Mouse (Mus musculus) MEL (cell line): ENCODE data around the gene Nav1. TPM values are rescaled to one million over a fixed set of nuclear protein-coding genes. Genes with fewer than 3 reads are reported as not detected.

Experiments used
- DNase-seq: peaks from one replicate; pipeline ENCODE4 v3.0.0; 2011; ENCODE audit warnings: low read depth, low spot score
- H3K27ac ChIP-seq: 2 replicates; pipeline ENCODE4 v1.5.1; 2012; ENCODE audit warnings: low read depth, mild to moderate bottlenecking, control low read depth, low read length, moderate library complexity; ENCODE audit not compliant: control insufficient read depth
- H3K27me3 ChIP-seq, 2 experiments: fragments of 150-350 bp in 1 of 2; sonication (generic) in 1 of 2; 2 replicates each; pipeline ENCODE4 v1.6.1; 2012; ENCODE audit warnings: low read length in 2 of 2, mild to moderate bottlenecking in 2 of 2, improper control_type of control experiment in 1 of 2, moderate library complexity in 1 of 2; ENCODE audit not compliant: insufficient read depth in 2 of 2, control insufficient read depth in 1 of 2
- H3K36me3 ChIP-seq, 2 experiments: 2 replicates each; pipeline ENCODE4 v1.6.1; 2012 to 2014; ENCODE audit warnings: low read length in 2 of 2, improper control_type of control experiment in 1 of 2, inconsistent platforms in 1 of 2, mild to moderate bottlenecking in 1 of 2; ENCODE audit not compliant: insufficient read depth in 2 of 2, control insufficient read depth in 1 of 2
- H3K4me1 ChIP-seq, 2 experiments: fragments of 150-350 bp in 1 of 2; sonication (generic) in 1 of 2; 2 replicates each; pipeline ENCODE4 v1.6.1; 2012; ENCODE audit warnings: low read length in 2 of 2, improper control_type of control experiment in 1 of 2, mild to moderate bottlenecking in 1 of 2; ENCODE audit not compliant: insufficient read depth in 2 of 2, control insufficient read depth in 1 of 2
- H3K4me3 ChIP-seq, 2 experiments: fragments of 150-350 bp in 1 of 2; sonication (generic) in 1 of 2; 2 replicates each; pipeline ENCODE4 v1.5.1; 2012; ENCODE audit warnings: low read depth in 2 of 2, low read length in 2 of 2, mild to moderate bottlenecking in 2 of 2, moderate library complexity in 2 of 2, control low read depth in 1 of 2, improper control_type of control experiment in 1 of 2; ENCODE audit not compliant: control insufficient read depth in 1 of 2, insufficient read depth in 1 of 2
- H3K79me2 ChIP-seq: 2 replicates; pipeline ENCODE4 v1.6.1; 2012; ENCODE audit warnings: mild to moderate bottlenecking, low read length, moderate library complexity; ENCODE audit not compliant: control insufficient read depth, poor library complexity, insufficient read depth
- H3K9ac ChIP-seq: 2 replicates; pipeline ENCODE4 v1.6.1; 2012; ENCODE audit warnings: low read depth, mild to moderate bottlenecking, control low read depth, low read length, moderate library complexity; ENCODE audit not compliant: control insufficient read depth, poor library complexity, severe bottlenecking
- H3K9me3 ChIP-seq: fragments of 150-350 bp; sonication (generic); replicated peaks from 2 replicates; pipeline ENCODE4 v1.6.1; 2012; ENCODE audit warnings: mild to moderate bottlenecking, low read length, improper control_type of control experiment, moderate library complexity; ENCODE audit not compliant: insufficient read depth
- CHD1 ChIP-seq: IDR thresholded peaks from 2 replicates; pipeline ENCODE4 v1.6.1; 2012; ENCODE audit warnings: low read depth, mild to moderate bottlenecking, inconsistent platforms, low read length, improper control_type of control experiment
- CHD2 ChIP-seq: IDR thresholded peaks from 2 replicates; pipeline ENCODE4 v1.6.1; 2011; ENCODE audit warnings: low read length, improper control_type of control experiment
- CTCF ChIP-seq, 3 experiments: IDR thresholded peaks in 2 of 3; conservative IDR thresholded peaks in 1 of 3; 2 replicates each; pipeline ENCODE4 v1.5.1; 2011 to 2012; ENCODE audit warnings: low read length in 3 of 3, low read depth in 2 of 3, mild to moderate bottlenecking in 2 of 3, improper control_type of control experiment in 1 of 3, inconsistent platforms in 1 of 3, mixed read lengths in 1 of 3, moderate library complexity in 1 of 3; ENCODE audit not compliant: control insufficient read depth in 1 of 3, insufficient read depth in 1 of 3, poor library complexity in 1 of 3, severe bottlenecking in 1 of 3
- E2F4 ChIP-seq: IDR thresholded peaks from 2 replicates; pipeline ENCODE4 v1.6.1; 2011; ENCODE audit warnings: low read depth, low read length, improper control_type of control experiment, borderline replicate concordance
- EP300 ChIP-seq, 2 experiments: IDR thresholded peaks; 2 replicates each; pipeline ENCODE4 v1.6.1; 2011; ENCODE audit warnings: improper control_type of control experiment in 2 of 2, low read length in 2 of 2, low read depth in 1 of 2, mild to moderate bottlenecking in 1 of 2
- ETS1 ChIP-seq: IDR thresholded peaks from 2 replicates; pipeline ENCODE4 v1.6.1; 2012; ENCODE audit warnings: low read depth, mild to moderate bottlenecking, inconsistent platforms, low read length, improper control_type of control experiment, moderate library complexity
- GABPA ChIP-seq: IDR thresholded peaks from 2 replicates; pipeline ENCODE4 v1.6.1; 2012; ENCODE audit warnings: low read depth, mild to moderate bottlenecking, inconsistent platforms, low read length, improper control_type of control experiment, moderate library complexity
- HCFC1 ChIP-seq: IDR thresholded peaks from 2 replicates; pipeline ENCODE4 v1.6.1; 2012; ENCODE audit warnings: low read depth, mild to moderate bottlenecking, inconsistent platforms, low read length, improper control_type of control experiment, moderate library complexity
- JUND ChIP-seq: IDR thresholded peaks from 2 replicates; pipeline ENCODE4 v1.6.1; 2011; ENCODE audit warnings: low read depth, mild to moderate bottlenecking, improper control_type of control experiment, low read length
- KAT2A ChIP-seq: conservative IDR thresholded peaks from 2 replicates; pipeline ENCODE4 v1.6.1; 2012; ENCODE audit warnings: low read depth, low read length, improper control_type of control experiment, inconsistent platforms
- MAFK ChIP-seq: IDR thresholded peaks from 2 replicates; pipeline ENCODE4 v1.6.1; 2011; ENCODE audit warnings: low read depth, mild to moderate bottlenecking, low read length, improper control_type of control experiment, borderline replicate concordance
- MEF2A ChIP-seq: IDR thresholded peaks from 2 replicates; pipeline ENCODE4 v1.6.1; 2014; ENCODE audit warnings: low read depth, mild to moderate bottlenecking, inconsistent platforms, low read length, improper control_type of control experiment; ENCODE audit not compliant: poor library complexity, insufficient replicate concordance, severe bottlenecking; ENCODE audit errors: extremely low read depth
- MXI1 ChIP-seq: IDR thresholded peaks from 2 replicates; pipeline ENCODE4 v1.6.1; 2011; ENCODE audit warnings: mild to moderate bottlenecking, low read depth, low read length, improper control_type of control experiment
- MYB ChIP-seq: IDR thresholded peaks from 2 replicates; pipeline ENCODE4 v1.6.1; 2011; ENCODE audit warnings: mild to moderate bottlenecking, low read depth, low read length, improper control_type of control experiment
- MYC ChIP-seq: IDR thresholded peaks from 2 replicates; pipeline ENCODE4 v1.6.1; 2011; ENCODE audit warnings: low read depth, mild to moderate bottlenecking, low read length, improper control_type of control experiment, moderate library complexity
- NELFE ChIP-seq: IDR thresholded peaks from 2 replicates; pipeline ENCODE4 v1.6.1; 2011; ENCODE audit warnings: low read depth, low read length, improper control_type of control experiment
- NRF1 ChIP-seq: IDR thresholded peaks from 2 replicates; pipeline ENCODE4 v1.6.1; 2014; ENCODE audit warnings: low read depth, mild to moderate bottlenecking, inconsistent platforms, low read length, improper control_type of control experiment, moderate library complexity; ENCODE audit not compliant: poor library complexity, insufficient read depth, severe bottlenecking
- POLR2AphosphoS5 ChIP-seq: IDR thresholded peaks from 2 replicates; pipeline ENCODE4 v1.6.1; 2012; ENCODE audit warnings: low read depth, borderline replicate concordance, mild to moderate bottlenecking, inconsistent platforms, low read length, moderate library complexity, mixed read lengths
- RAD21 ChIP-seq: IDR thresholded peaks from 2 replicates; pipeline ENCODE4 v1.6.1; 2011; ENCODE audit warnings: mild to moderate bottlenecking, low read depth, low read length, improper control_type of control experiment
- SIN3A ChIP-seq: IDR thresholded peaks from 2 replicates; pipeline ENCODE4 v1.6.1; 2012; ENCODE audit warnings: low read length, improper control_type of control experiment, inconsistent platforms
- UBTF ChIP-seq: IDR thresholded peaks from 2 replicates; pipeline ENCODE4 v1.6.1; 2012; ENCODE audit warnings: low read depth, mild to moderate bottlenecking, inconsistent platforms, low read length, improper control_type of control experiment, moderate library complexity, borderline replicate concordance; ENCODE audit not compliant: insufficient read depth
- ZMIZ1 ChIP-seq: IDR thresholded peaks from 2 replicates; pipeline ENCODE4 v1.6.1; 2012; ENCODE audit warnings: low read depth, mild to moderate bottlenecking, inconsistent platforms, low read length, improper control_type of control experiment, moderate library complexity
- polyA plus RNA-seq, 2 experiments: library from polyadenylated mRNA; stranded (reverse) in 1 of 2; unstranded in 1 of 2; fragments of >175 nt in 1 of 2; fragments of >200 nt in 1 of 2; gene quantifications; 2 replicates each; pipeline versions ENCODE4 v1.2.1 to v1.2.4; 2012; ENCODE audit warnings: low replicate concordance in 2 of 2, low read depth in 1 of 2; ENCODE audit not compliant: insufficient read length in 2 of 2, insufficient read depth in 1 of 2, missing spikeins in 1 of 2
- total RNA-seq: library from RNA; depleted of rRNA; stranded (reverse); fragments of 300-350 nt; gene quantifications from 2 replicates; pipeline ENCODE4 v1.2.3, GENCODE M21; 2012

Nav1 gene
- total and polyA plus RNA-seq, 3 experiments: 0.89 to 9.6 TPM; not detected in 1

- H3K4me1 ChIP-seq: peaks cover 0 to 10% of the 10 kb centered on the region in 2 experiments; a peak in 2 of 4 replicates
- no peak for TF ChIP-seq KAT2A
- TF ChIP-seq CHD1: no peak
- no peak for TF ChIP-seq MYB
- TF ChIP-seq MYC: no peak
- no peak for TF ChIP-seq MXI1
- TF ChIP-seq JUND: no peak
- TF ChIP-seq NRF1: no peak
- H3K79me2 ChIP-seq: peaks cover 41% of the 10 kb centered on the region
- H3K27me3 ChIP-seq: no peaks in the 10 kb centered on the region
- peaks cover 14 to 18% of the 10 kb centered on the region in 2 experiments for H3K36me3 ChIP-seq
- no peaks in the 10 kb centered on the region for H3K9me3 ChIP-seq
- no peak for DNase-seq
- no peak overlapping the region for H3K9ac ChIP-seq
- H3K4me3 ChIP-seq: no peak overlapping the region
- no peak overlapping the region for H3K27ac ChIP-seq
These were observed 179.7 kb downstream of the Nav1 start for GRCm38 (mm10) chr1:135427390-135427789.

- Histone ChIP-seq H3K27ac (no peak overlapping the region), H3K4me3 (no peak overlapping the region), H3K36me3 (peaks cover 14 to 18% of the 10 kb centered on the region in 2 experiments), H3K27me3 (no peaks in the 10 kb centered on the region), H3K9me3 (no peaks in the 10 kb centered on the region), H3K9ac (no peak overlapping the region)
- TF ChIP-seq E2F4 (no peak), CHD2 (no peak), EP300 (IDR thresholded peaks at IDR 0.05; ENCODE audit: low read depth in 1 of 2, low read length in 2 of 2) (no peak), ZMIZ1 (no peak), ETS1 (no peak), CHD1 (no peak), NELFE (no peak), SIN3A (no peak), MAFK (no peak), MEF2A (no peak), HCFC1 (no peak), UBTF (no peak), GABPA (no peak), MYC (no peak), CTCF (IDR thresholded peaks at IDR 0.05 in 2 of 3, conservative IDR thresholded peaks at IDR 0.05 in 1 of 3; ENCODE audit: control insufficient read depth in 1 of 3, insufficient read depth in 1 of 3, low read depth in 2 of 3, low read length in 3 of 3, poor library complexity in 1 of 3, severe bottlenecking in 1 of 3) (no peak), POLR2AphosphoS5 (no peak), RAD21 (no peak), KAT2A (no peak)
- TF ChIP-seq, all 39 proteins: peak for 0
- Histone ChIP-seq H3K4me1 (peaks cover 0 to 10% of the 10 kb centered on the region in 2 experiments; a peak in 2 of 4 replicates), H3K79me2 (peaks cover 44% of the 10 kb centered on the region)
- no peak for DNase-seq
These were observed 180.4 kb downstream of the Nav1 start for GRCm38 (mm10) chr1:135426645-135427044.
